Mouse (Mus musculus) testis, postnatal 14 days (tissue): Measurements from ENCODE around the gene Serpinc1.
"Not testable (repeated sequence)": the region's sequence is repeated elsewhere in the genome, so short reads cannot be mapped to it uniquely, and the experiment has no call there.

Experiments
- DNase-seq: peaks from one replicate; pipeline ENCODE4 v3.0.0; 2021; ENCODE audit warnings: low spot score

Gene Serpinc1

GRCm38 (mm10) chr1:161025410-161026210 lies 47.2 kb downstream of the Serpinc1 start:
- no peak for DNase-seq

- DNase-seq: no peak
These were observed 48.8 kb downstream of the Serpinc1 start for GRCm38 (mm10) chr1:161027196-161027595.

- DNase-seq: not testable (repeated sequence)
These were observed 50.0 kb downstream of the Serpinc1 start for GRCm38 (mm10) chr1:161028427-161028826.

- no peak for DNase-seq
These were observed 51.7 kb downstream of the Serpinc1 start for GRCm38 (mm10) chr1:161030058-161030457.

- no peak for DNase-seq
These were observed 53.5 kb downstream of the Serpinc1 start for GRCm38 (mm10) chr1:161031881-161032280.

- DNase-seq: peak; percentile 20
These were observed 54.0 kb downstream of the Serpinc1 start for GRCm38 (mm10) chr1:161032345-161032744.

- DNase-seq: no peak
These were observed 55.6 kb downstream of the Serpinc1 start for GRCm38 (mm10) chr1:161033856-161034434.

- DNase-seq: peak; percentile 99
These were observed 56.3 kb downstream of the Serpinc1 start, which contains the start of gene Zbtb37 for GRCm38 (mm10) chr1:161034435-161035280. TSS of gene Zbtb37 (minus strand) at chr1:161034849.

GRCm38 (mm10) chr1:161035281-161035785 lies 56.9 kb downstream of the Serpinc1 start:
- DNase-seq: no peak

GRCm38 (mm10) chr1:161035786-161036404 lies 57.5 kb downstream of the Serpinc1 start:
- DNase-seq: peak; percentile 24

GRCm38 (mm10) chr1:161036411-161036841 lies 58.0 kb downstream of the Serpinc1 start:
- no peak for DNase-seq

GRCm38 (mm10) chr1:161037026-161037425 lies 58.6 kb downstream of the Serpinc1 start:
- DNase-seq: no peak

- DNase-seq: no peak
These were observed 59.2 kb downstream of the Serpinc1 start for GRCm38 (mm10) chr1:161037599-161037998.

- DNase-seq: no peak
These were observed 59.6 kb downstream of the Serpinc1 start for GRCm38 (mm10) chr1:161038004-161038403.

GRCm38 (mm10) chr1:161038968-161039721 lies 60.8 kb downstream of the Serpinc1 start:
- no peak for DNase-seq

GRCm38 (mm10) chr1:161039741-161040425 lies 61.5 kb downstream of the Serpinc1 start:
- DNase-seq: no peak

- DNase-seq: no peak
These were observed 62.0 kb downstream of the Serpinc1 start for GRCm38 (mm10) chr1:161040426-161040770.

GRCm38 (mm10) chr1:161040855-161041254 lies 62.5 kb downstream of the Serpinc1 start:
- DNase-seq: no peak

- no peak for DNase-seq
These were observed 63.1 kb downstream of the Serpinc1 start for GRCm38 (mm10) chr1:161041261-161042020.

- no peak for DNase-seq
These were observed 68.6 kb downstream of the Serpinc1 start for GRCm38 (mm10) chr1:161046972-161047371.
